Mouse (Mus musculus) embryonic fibroblast, embryonic 13.5 days (primary cell): Measurements from ENCODE around the gene Gm3625. TPM values are rescaled to one million over a fixed set of nuclear protein-coding genes. Genes with fewer than 3 reads are reported as not detected.

Experiments
- H3K27ac ChIP-seq: 2 replicates; pipeline ENCODE4 v1.5.1; 2012; ENCODE audit warnings: low read length, control low read depth, inconsistent platforms; ENCODE audit not compliant: insufficient read depth
- H3K4me1 ChIP-seq: 2 replicates; pipeline ENCODE4 v1.6.1; 2011; ENCODE audit warnings: low read length; ENCODE audit not compliant: control insufficient read depth, insufficient read depth
- H3K4me3 ChIP-seq: 2 replicates; pipeline ENCODE4 v1.5.1; 2011; ENCODE audit warnings: mild to moderate bottlenecking, control low read depth, low read length; ENCODE audit not compliant: insufficient read depth
- CTCF ChIP-seq: IDR thresholded peaks from 2 replicates; pipeline ENCODE4 v1.5.1; 2011; ENCODE audit warnings: mild to moderate bottlenecking, control low read depth, low read length, moderate library complexity, borderline replicate concordance; ENCODE audit not compliant: insufficient read depth
- POLR2A ChIP-seq: IDR thresholded peaks from 2 replicates; pipeline ENCODE4 v1.6.1; 2011; ENCODE audit warnings: low read depth, mild to moderate bottlenecking, control low read depth, low read length, moderate library complexity
- polyA plus RNA-seq: library from polyadenylated mRNA; stranded (reverse); fragments of >200 nt; gene quantifications from 2 replicates; pipeline ENCODE4 v1.2.4, GENCODE M21; 2011; ENCODE audit warnings: low read depth; ENCODE audit not compliant: missing spikeins, insufficient read length

Gene Gm3625
- not detected in 2 replicates for polyA plus RNA-seq

- TF ChIP-seq CTCF, result no peak
- peak; percentile 77 for TF ChIP-seq POLR2A
- Histone ChIP-seq H3K27ac (peak within 1 kb of the TSS; percentile 35), H3K4me1 (no peaks in the 10 kb centered on the region), H3K4me3 (peak within 1 kb of the TSS; percentile 87)
Measured at GRCm38 (mm10) chr12:4592541-4593165, at the start of gene Gm3625, which contains the start of gene Itsn2. Gm3625 (minus strand) TSS chr12:4592927. Itsn2 (plus strand) TSS chr12:4592638.

- H3K27ac ChIP-seq, result no peak overlapping the region
- TF ChIP-seq POLR2A, result no peak
- no peak for TF ChIP-seq CTCF
- H3K4me1 ChIP-seq, result peaks cover 2% of the 10 kb centered on the region; the same call in 1 of the 2 replicates
- H3K4me3 ChIP-seq, result no peak overlapping the region
Measured at GRCm38 (mm10) chr12:4640737-4641136, 48.0 kb upstream of the Gm3625 start.

- peaks cover 2% of the 10 kb centered on the region; the same call in 1 of the 2 replicates for H3K4me1 ChIP-seq
- H3K27ac ChIP-seq, result no peak overlapping the region
- H3K4me3 ChIP-seq, result no peak overlapping the region
- no peak for TF ChIP-seq POLR2A
- TF ChIP-seq CTCF, result no peak
Measured at GRCm38 (mm10) chr12:4638438-4638837, 45.7 kb upstream of the Gm3625 start.

GRCm38 (mm10) chr12:4632957-4633356 is 40.2 kb upstream of the Gm3625 start:
- no peak overlapping the region for H3K27ac ChIP-seq
- TF ChIP-seq CTCF (no peak), POLR2A (no peak)
- H3K4me3 ChIP-seq, result no peak overlapping the region
- H3K4me1 ChIP-seq, result peaks cover 2% of the 10 kb centered on the region; the same call in 1 of the 2 replicates

- Histone ChIP-seq H3K27ac (no peak overlapping the region), H3K4me3 (no peak overlapping the region), H3K4me1 (no peaks in the 10 kb centered on the region)
- no peak for TF ChIP-seq POLR2A
- no peak for TF ChIP-seq CTCF
Measured at GRCm38 (mm10) chr12:4624201-4624600, 31.5 kb upstream of the Gm3625 start.

- Histone ChIP-seq H3K27ac (no peak overlapping the region), H3K4me3 (no peak overlapping the region), H3K4me1 (no peaks in the 10 kb centered on the region)
- TF ChIP-seq POLR2A, result no peak
- TF ChIP-seq CTCF, result no peak
Measured at GRCm38 (mm10) chr12:4614722-4615121, 22.0 kb upstream of the Gm3625 start.

GRCm38 (mm10) chr12:4606625-4607024 is 13.9 kb upstream of the Gm3625 start:
- no peak overlapping the region for H3K4me3 ChIP-seq
- no peaks in the 10 kb centered on the region for H3K4me1 ChIP-seq
- no peak for TF ChIP-seq CTCF
- no peak for TF ChIP-seq POLR2A

GRCm38 (mm10) chr12:4599713-4600112 is 7.0 kb upstream of the Gm3625 start:
- Histone ChIP-seq H3K27ac (peak overlapping the region; percentile 41; the same call in 1 of the 2 replicates), H3K4me1 (peaks cover 8% of the 10 kb centered on the region), H3K4me3 (no peak overlapping the region)
- TF ChIP-seq POLR2A (no peak), CTCF (no peak)

More at GRCm38 (mm10) chr12:4606625-4607024, 13.9 kb upstream of the Gm3625 start:
- peak overlapping the region; percentile 18; the same call in 1 of the 2 replicates for H3K27ac ChIP-seq

GRCm38 (mm10) chr12:4598666-4599428 is 6.1 kb upstream of the Gm3625 start:
- H3K27ac ChIP-seq, result no peak overlapping the region
- TF ChIP-seq CTCF (no peak), POLR2A (no peak)
- H3K4me1 ChIP-seq, result peaks cover 8% of the 10 kb centered on the region
- no peak overlapping the region for H3K4me3 ChIP-seq

- Histone ChIP-seq H3K4me1 (peaks cover 6% of the 10 kb centered on the region), H3K4me3 (no peak overlapping the region)
- no peak for TF ChIP-seq CTCF
Measured at GRCm38 (mm10) chr12:4595055-4595454, 2.3 kb upstream of the Gm3625 start.

More at GRCm38 (mm10) chr12:4595055-4595454, 2.3 kb upstream of the Gm3625 start:
- no peak overlapping the region for H3K27ac ChIP-seq
